Comparison of ENCODE assay signal across 19 mouse cellular contexts in the genomic region with DNA sequence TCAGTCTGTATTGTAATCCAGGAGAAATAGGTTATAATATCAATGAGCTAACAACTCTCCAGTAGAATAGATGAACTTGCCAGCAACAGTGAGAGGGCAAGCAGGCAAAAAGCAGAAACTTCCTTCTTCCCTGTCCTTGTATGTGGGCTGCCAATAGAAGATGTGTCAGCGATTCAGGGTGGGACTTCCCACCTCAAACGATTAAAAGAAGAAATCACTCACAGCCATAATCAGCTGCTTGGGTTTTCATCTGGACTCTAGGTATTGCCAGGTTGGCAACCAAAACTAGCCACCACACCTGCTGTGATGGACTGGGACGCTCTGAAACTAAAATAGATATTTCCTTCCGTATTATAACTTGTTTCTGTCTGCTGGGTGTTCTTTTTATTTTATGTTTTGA.
DNase-seq lines count a peak whose midpoint lies in the region; ATAC-seq lines count a peak whose summit lies in the region.
"Had no signal": no experiment of that assay in that cellular context is flagged by ENCODE, and none has a peak within 500 bp of the region (broad histone marks: within the 10 kb centered on the region; RNA-seq: fewer than 3 reads in every experiment).

No protein-coding gene starts in this region.

- WGBS in heart, embryonic 13.5 days, result 86% methylated on average over 4 of the region's 4 CpGs
- 72% methylated on average over 4 of the region's 4 CpGs for WGBS in liver, embryonic 15.5 days (ENCODE audit: insufficient replicate concordance)

- H3K4me3 ChIP-seq in heart, embryonic 13.5 days, result no peak overlapping the region
- no peak overlapping the region for H3K4me3 ChIP-seq in liver, embryonic 15.5 days (replicated peaks)
- H3K4me3 ChIP-seq: embryonic facial prominence, embryonic 12.5 days; forebrain, embryonic 12.5 days; heart, embryonic 15.5 days; hindbrain, embryonic 15.5 days had no signal

- no peak for DNase-seq in heart, postnatal 4 days
- peak; percentile 27 for DNase-seq in MEL-GATA-1-ER (ENCODE audit: extremely low read depth, low read depth)
- no peak for DNase-seq in gastrocnemius, postnatal 36 days
- no peak for DNase-seq in kidney, postnatal 25 days
- DNase-seq in embryo, embryonic 10.5 days (ENCODE audit: low spot score), result no peak
- DNase-seq: adrenal gland, adult 2 months; adrenal gland, postnatal 25 days; cerebellum, adult 2 months; cerebellum, postnatal 10 days; embryo, embryonic 11 days; gastrocnemius, postnatal 10 days; heart, adult 11 months had no signal

- ATAC-seq in heart, embryonic 13.5 days (ENCODE audit: extremely low read depth, insufficient number of reproducible peaks, low FRiP score, low TSS enrichment), result no peak
- no peak for ATAC-seq in liver, embryonic 15.5 days (ENCODE audit: insufficient read depth)
- ATAC-seq: forebrain, embryonic 16.5 days had no signal

- intact Hi-C loops in gastrocnemius, postnatal 36 days (cut with DNase I), result no loop called here

- no peak overlapping the region for H3K9ac ChIP-seq in heart, embryonic 13.5 days
- H3K9ac ChIP-seq in liver, embryonic 15.5 days, result no peak overlapping the region
- H3K9ac ChIP-seq: embryonic facial prominence, embryonic 12.5 days; forebrain, embryonic 12.5 days; heart, embryonic 15.5 days; hindbrain, embryonic 15.5 days had no signal

- peaks cover 50% of the 10 kb centered on the region for H3K4me1 ChIP-seq in heart, embryonic 13.5 days
- H3K4me1 ChIP-seq in liver, embryonic 15.5 days (replicated peaks), result peaks cover 70% of the 10 kb centered on the region

- no peaks in the 10 kb centered on the region for H3K9me3 ChIP-seq in heart, embryonic 13.5 days
- H3K9me3 ChIP-seq in liver, embryonic 15.5 days (replicated peaks), result no peaks in the 10 kb centered on the region
- H3K9me3 ChIP-seq: embryonic facial prominence, embryonic 12.5 days; forebrain, embryonic 12.5 days; heart, embryonic 15.5 days; hindbrain, embryonic 15.5 days had no signal

- H3K4me2 ChIP-seq in heart, embryonic 13.5 days, result no peak overlapping the region
- no peak overlapping the region for H3K4me2 ChIP-seq in liver, embryonic 15.5 days
- H3K4me2 ChIP-seq: embryonic facial prominence, embryonic 12.5 days; forebrain, embryonic 12.5 days; heart, embryonic 15.5 days; hindbrain, embryonic 15.5 days had no signal

- no peaks in the 10 kb centered on the region for H3K27me3 ChIP-seq in heart, embryonic 13.5 days (replicated peaks)
- 0 out of 2 replicates have a peak, but pooled peaks cover 4% of the 10 kb centered on the region for H3K27me3 ChIP-seq in liver, embryonic 15.5 days
- H3K27me3 ChIP-seq: embryonic facial prominence, embryonic 12.5 days; forebrain, embryonic 12.5 days; heart, embryonic 15.5 days; hindbrain, embryonic 15.5 days had no signal

- no peaks in the 10 kb centered on the region for H3K36me3 ChIP-seq in heart, embryonic 13.5 days
- H3K36me3 ChIP-seq in liver, embryonic 15.5 days (replicated peaks), result no peaks in the 10 kb centered on the region
- H3K36me3 ChIP-seq: embryonic facial prominence, embryonic 12.5 days; forebrain, embryonic 12.5 days; heart, embryonic 15.5 days; hindbrain, embryonic 15.5 days had no signal

- peak overlapping the region; percentile 21; the same call in 1 of the 2 replicates for H3K27ac ChIP-seq in heart, embryonic 13.5 days (replicated peaks)
- peak overlapping the region; percentile 93 for H3K27ac ChIP-seq in liver, embryonic 15.5 days (replicated peaks)
- H3K27ac ChIP-seq: embryonic facial prominence, embryonic 12.5 days; forebrain, embryonic 12.5 days; heart, embryonic 15.5 days; hindbrain, embryonic 15.5 days had no signal
